In the genomic region with DNA sequence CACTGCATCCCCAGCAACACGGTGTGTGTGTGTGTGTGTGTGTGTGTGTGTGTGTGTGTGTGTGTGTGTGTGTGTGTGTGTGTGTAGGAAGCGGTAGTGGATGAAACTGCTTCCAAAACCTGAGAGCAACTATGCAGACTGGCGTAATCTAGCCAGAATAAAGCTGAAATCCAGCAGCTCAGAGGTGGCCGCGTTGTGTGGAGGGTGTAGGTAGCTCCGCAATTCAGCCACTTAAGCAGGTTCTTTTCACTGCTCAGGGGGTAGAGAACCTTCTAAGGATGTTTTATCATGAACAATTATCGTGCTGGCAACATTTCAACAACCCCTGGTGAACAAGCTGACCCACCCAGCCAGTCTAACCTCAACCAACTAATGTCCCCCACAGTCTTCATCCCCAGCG, we compare ENCODE assay signal across 10 mouse cellular contexts. TPM values are rescaled to one million over a fixed set of nuclear protein-coding genes. Genes with fewer than 3 reads are reported as not detected.
DNase-seq lines count a peak whose midpoint lies in the region; ATAC-seq and TF ChIP-seq lines count a peak whose summit lies in the region.
"Had no signal": no experiment of that assay in that cellular context is flagged by ENCODE, and none has a peak within 500 bp of the region (broad histone marks: within the 10 kb centered on the region; RNA-seq: fewer than 3 reads in every experiment).

No protein-coding gene starts in this region.

- H3K36me3 ChIP-seq in forebrain, embryonic 13.5 days (ENCODE audit: poor library complexity, severe bottlenecking): no peaks in the 10 kb centered on the region
- no peaks in the 10 kb centered on the region for H3K36me3 ChIP-seq in hindbrain, embryonic 15.5 days
- no peaks in the 10 kb centered on the region for H3K36me3 ChIP-seq in neural tube, embryonic 13.5 days
- H3K36me3 ChIP-seq in intestine, postnatal 0 days (ENCODE audit: control insufficient read depth, insufficient read depth): no peaks in the 10 kb centered on the region

- H3K9me3 ChIP-seq in forebrain, embryonic 13.5 days (replicated peaks): no peaks in the 10 kb centered on the region
- no peaks in the 10 kb centered on the region for H3K9me3 ChIP-seq in hindbrain, embryonic 15.5 days
- no peaks in the 10 kb centered on the region for H3K9me3 ChIP-seq in neural tube, embryonic 13.5 days
- no peaks in the 10 kb centered on the region for H3K9me3 ChIP-seq in intestine, postnatal 0 days (ENCODE audit: control insufficient read depth)

- H3K4me2 ChIP-seq in forebrain, embryonic 13.5 days: peak overlapping the region; percentile 97
- H3K4me2 ChIP-seq in hindbrain, embryonic 15.5 days: peak overlapping the region; percentile 77
- H3K4me2 ChIP-seq in neural tube, embryonic 13.5 days: peak overlapping the region; percentile 76
- H3K4me2 ChIP-seq in intestine, postnatal 0 days (replicated peaks; ENCODE audit: low read depth): no peak overlapping the region

- 56% methylated on average over 7 of the region's 8 CpGs for WGBS in forebrain, embryonic 13.5 days
- WGBS in hindbrain, embryonic 15.5 days: 69% methylated on average over 7 of the region's 8 CpGs
- WGBS in neural tube, embryonic 13.5 days: 74% methylated on average over 7 of the region's 8 CpGs
- WGBS in intestine, postnatal 0 days: 65% methylated on average over 8 of the region's 8 CpGs

- peaks cover 11% of the 10 kb centered on the region; the same call in 1 of the 2 replicates for H3K27me3 ChIP-seq in forebrain, embryonic 13.5 days
- peaks cover 3% of the 10 kb centered on the region; the same call in 1 of the 2 replicates for H3K27me3 ChIP-seq in hindbrain, embryonic 15.5 days
- H3K27me3 ChIP-seq in neural tube, embryonic 13.5 days: peaks cover 2% of the 10 kb centered on the region; the same call in 1 of the 2 replicates
- H3K27me3 ChIP-seq in intestine, postnatal 0 days (replicated peaks; ENCODE audit: control insufficient read depth, insufficient read depth, low read length): peaks cover 8% of the 10 kb centered on the region

- DNase-seq in left cerebral cortex, postnatal 25 days (ENCODE audit: low spot score in 2 of 2): peak; percentile 18 to 40
- no peak for DNase-seq in left cerebral cortex, postnatal 4 days
- DNase-seq in lung, postnatal 14 days: no peak
- DNase-seq in left cerebral cortex, adult 11 months (ENCODE audit: low spot score): no peak

- H3K27ac ChIP-seq in forebrain, embryonic 13.5 days: no peak overlapping the region
- H3K27ac ChIP-seq in hindbrain, embryonic 15.5 days (replicated peaks): peak overlapping the region; percentile 79
- H3K27ac ChIP-seq in neural tube, embryonic 13.5 days (replicated peaks): no peak overlapping the region
- no peak overlapping the region for H3K27ac ChIP-seq in intestine, postnatal 0 days (ENCODE audit: low read depth, low read length)

- peak overlapping the region; percentile 53 for H3K4me3 ChIP-seq in forebrain, embryonic 13.5 days
- H3K4me3 ChIP-seq in hindbrain, embryonic 15.5 days: peak overlapping the region; percentile 69
- peak overlapping the region; percentile 53 for H3K4me3 ChIP-seq in neural tube, embryonic 13.5 days
- H3K4me3 ChIP-seq in intestine, postnatal 0 days (ENCODE audit: low read depth, low read length): no peak overlapping the region

- ATAC-seq in forebrain, embryonic 13.5 days: peak; percentile 54
- ATAC-seq in hindbrain, embryonic 15.5 days (ENCODE audit: low FRiP score, low read depth): peak; percentile 33; the same call in 1 of the 2 replicates
- peak; percentile 41 for ATAC-seq in neural tube, embryonic 13.5 days (ENCODE audit: low read depth)
- ATAC-seq in intestine, postnatal 0 days: no peak

- peaks cover 13% of the 10 kb centered on the region for H3K4me1 ChIP-seq in forebrain, embryonic 13.5 days
- H3K4me1 ChIP-seq in hindbrain, embryonic 15.5 days (replicated peaks): peaks cover 8% of the 10 kb centered on the region; the same call in 1 of the 2 replicates
- H3K4me1 ChIP-seq in neural tube, embryonic 13.5 days (replicated peaks): peaks cover 12% of the 10 kb centered on the region; the same call in 1 of the 2 replicates
- H3K4me1 ChIP-seq in intestine, postnatal 0 days (replicated peaks; ENCODE audit: control insufficient read depth, insufficient read depth, low read length): no peaks in the 10 kb centered on the region

- intact Hi-C loops in left cerebral cortex, postnatal 25 days (cut with DNase I): loop anchor here (2.0 to 5.0 kb wide), 2 partner anchors 198 to 287 kb away; no protein-coding TSS in a partner anchor
- intact Hi-C loops in left cerebral cortex, postnatal 4 days (cut with DNase I): loop anchor here (10.0 kb wide), 1 partner anchor 200 kb away; no protein-coding TSS in a partner anchor

- TF ChIP-seq CTCF in intestine, postnatal 0 days (IDR thresholded peaks at IDR 0.05; ENCODE audit: low read depth): no peak

- H3K9ac ChIP-seq in forebrain, embryonic 13.5 days: peak overlapping the region; percentile 67; the same call in 1 of the 2 replicates
- peak overlapping the region; percentile 63 for H3K9ac ChIP-seq in hindbrain, embryonic 15.5 days
- H3K9ac ChIP-seq in neural tube, embryonic 13.5 days: peak overlapping the region; percentile 79
- H3K9ac ChIP-seq in intestine, postnatal 0 days (ENCODE audit: low read depth, low read length): no peak overlapping the region
- H3K9ac ChIP-seq: liver, postnatal 0 days had no signal

RNA-seq across cellular contexts. Expression of gene Slc35f4, which starts 1.2 kb away (rescaled TPM):
- total RNA-seq in left cerebral cortex, postnatal 25 days (2021): 10 to 100 TPM; 18.8 to 20.9 TPM
- total RNA-seq in left cerebral cortex, postnatal 4 days (2021): 10 to 100 TPM; 19.2 to 20.0 TPM
- polyA plus RNA-seq in forebrain, embryonic 13.5 days (2015; fragmentation: Nextera tagmentation; extraction: Ambion mirVana): 2.7 and 3.2 TPM in 2 replicates
- polyA plus RNA-seq in hindbrain, embryonic 15.5 days (2015; fragmentation: Nextera tagmentation; extraction: Ambion mirVana): 19.9 and 22.5 TPM in 2 replicates
- 10.6 and 12.0 TPM in 2 replicates for polyA plus RNA-seq in neural tube, embryonic 13.5 days (2015; fragmentation: Nextera tagmentation; extraction: Ambion mirVana)
- polyA plus RNA-seq in intestine, postnatal 0 days (2015; fragmentation: Nextera tagmentation; extraction: Ambion mirVana): 0.13 and 0.16 TPM in 2 replicates
- polyA plus RNA-seq: liver, postnatal 0 days; spleen, adult 2 months had no signal

Comparison
In these comparisons a context has a peak if more than half of its experiments do, and no peak if none do; other contexts are left out.
1. DNase-seq: peak in left cerebral cortex, postnatal 25 days (2 of 2); none in left cerebral cortex, postnatal 4 days (single experiment), lung, postnatal 14 days (single experiment) and left cerebral cortex, adult 11 months (single experiment).